Mouse (Mus musculus): ENCODE measurements around the gene F13a1. TPM values are rescaled to one million over a fixed set of nuclear protein-coding genes. Genes with fewer than 3 reads are reported as not detected.

Gene F13a1
- polyA plus RNA-seq, 1 experiment = not detected

- H3K9ac ChIP-seq (ENCODE audit: low read depth, poor library complexity, severe bottlenecking) = no peak overlapping the region
- no peaks in the 10 kb centered on the region for H3K36me3 ChIP-seq (ENCODE audit: control insufficient read depth, insufficient read depth, low read length, poor library complexity, severe bottlenecking)
- no peaks in the 10 kb centered on the region for H3K27me3 ChIP-seq (ENCODE audit: control insufficient read depth, insufficient read depth, low read length, poor library complexity, severe bottlenecking)
- TF ChIP-seq CTCF (IDR thresholded peaks at IDR 0.05; ENCODE audit: low read depth, low read length) (no peak), EP300 (IDR thresholded peaks at IDR 0.05; ENCODE audit: insufficient read depth, low read depth, low read length) (no peak), POLR2A (IDR thresholded peaks at IDR 0.05; ENCODE audit: insufficient read depth, low read length) (no peak)
- no peaks in the 10 kb centered on the region for H3K4me1 ChIP-seq (ENCODE audit: control insufficient read depth, insufficient read depth, low read length)
- H3K27ac ChIP-seq (ENCODE audit: insufficient read depth, low read length) = no peak overlapping the region
- H3K9me3 ChIP-seq (replicated peaks; ENCODE audit: control insufficient read depth, insufficient read depth, low read length, poor library complexity, severe bottlenecking) = no peaks in the 10 kb centered on the region
- H3K4me3 ChIP-seq (ENCODE audit: low read depth, low read length) = no peak overlapping the region
These were observed 24.0 kb downstream of the F13a1 start for GRCm38 (mm10) chr13:37025996-37026579.

DNA sequence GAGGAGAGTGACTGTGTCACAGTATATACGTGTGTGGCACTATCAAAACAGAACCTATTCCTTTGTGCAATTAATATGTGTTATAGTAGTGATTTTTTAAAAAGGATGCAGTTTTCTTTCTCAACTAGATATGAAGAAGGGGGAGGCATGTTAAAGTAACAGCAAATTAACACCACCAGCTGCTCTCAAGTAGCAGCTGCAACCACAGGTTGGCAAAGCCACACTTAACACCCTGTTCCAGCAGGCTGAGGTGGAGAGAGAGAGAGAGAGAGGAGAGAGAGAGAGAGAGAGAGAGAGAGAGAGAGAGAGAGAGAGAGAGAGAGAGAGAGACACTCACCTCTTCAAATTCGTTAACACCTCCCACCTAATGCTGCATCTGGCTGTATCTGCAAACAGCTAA is 28.5 kb downstream of the F13a1 start:
- Histone ChIP-seq H3K27ac (ENCODE audit: insufficient read depth, low read length) (no peak overlapping the region), H3K36me3 (ENCODE audit: control insufficient read depth, insufficient read depth, low read length, poor library complexity, severe bottlenecking) (no peaks in the 10 kb centered on the region), H3K4me3 (ENCODE audit: low read depth, low read length) (no peak overlapping the region), H3K9ac (ENCODE audit: low read depth, poor library complexity, severe bottlenecking) (no peak overlapping the region), H3K9me3 (replicated peaks; ENCODE audit: control insufficient read depth, insufficient read depth, low read length, poor library complexity, severe bottlenecking) (no peaks in the 10 kb centered on the region), H3K27me3 (ENCODE audit: control insufficient read depth, insufficient read depth, low read length, poor library complexity, severe bottlenecking) (no peaks in the 10 kb centered on the region), H3K4me1 (ENCODE audit: control insufficient read depth, insufficient read depth, low read length) (no peaks in the 10 kb centered on the region)
- TF ChIP-seq POLR2A (IDR thresholded peaks at IDR 0.05; ENCODE audit: insufficient read depth, low read length) = no peak
- TF ChIP-seq EP300 (IDR thresholded peaks at IDR 0.05; ENCODE audit: insufficient read depth, low read depth, low read length) = no peak
- TF ChIP-seq CTCF (IDR thresholded peaks at IDR 0.05; ENCODE audit: low read depth, low read length) = no peak

- no peaks in the 10 kb centered on the region for H3K9me3 ChIP-seq (replicated peaks; ENCODE audit: control insufficient read depth, insufficient read depth, low read length, poor library complexity, severe bottlenecking)
- H3K27ac ChIP-seq (ENCODE audit: insufficient read depth, low read length) = no peak overlapping the region
- H3K4me3 ChIP-seq (ENCODE audit: low read depth, low read length) = no peak overlapping the region
- H3K9ac ChIP-seq (ENCODE audit: low read depth, poor library complexity, severe bottlenecking) = no peak overlapping the region
- no peaks in the 10 kb centered on the region for H3K27me3 ChIP-seq (ENCODE audit: control insufficient read depth, insufficient read depth, low read length, poor library complexity, severe bottlenecking)
- H3K4me1 ChIP-seq (ENCODE audit: control insufficient read depth, insufficient read depth, low read length) = no peaks in the 10 kb centered on the region
- TF ChIP-seq EP300 (IDR thresholded peaks at IDR 0.05; ENCODE audit: insufficient read depth, low read depth, low read length) (no peak), POLR2A (IDR thresholded peaks at IDR 0.05; ENCODE audit: insufficient read depth, low read length) (no peak), CTCF (IDR thresholded peaks at IDR 0.05; ENCODE audit: low read depth, low read length) (no peak)
- H3K36me3 ChIP-seq (ENCODE audit: control insufficient read depth, insufficient read depth, low read length, poor library complexity, severe bottlenecking) = no peaks in the 10 kb centered on the region
These were observed 39.3 kb downstream of the F13a1 start for GRCm38 (mm10) chr13:37010771-37011170.

DNA sequence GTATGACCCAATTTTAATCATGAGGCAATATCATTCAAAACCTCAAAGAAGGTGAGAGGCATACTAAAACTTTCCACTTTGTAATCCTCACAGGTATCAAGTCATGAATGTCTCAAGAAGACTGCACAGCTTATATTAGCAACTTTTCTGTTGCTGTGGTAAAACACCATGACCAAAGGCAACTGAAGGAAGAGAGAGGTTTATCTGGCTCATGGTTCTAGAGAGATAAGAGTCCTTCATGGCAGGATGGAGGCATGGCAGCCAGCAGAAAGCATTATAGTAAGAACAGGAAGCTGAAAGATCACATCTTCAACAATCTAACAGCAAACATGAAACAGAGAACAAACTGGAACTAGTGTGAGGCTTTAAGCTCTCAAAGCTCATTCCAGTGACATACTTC is 43.8 kb downstream of the F13a1 start:
- no peaks in the 10 kb centered on the region for H3K36me3 ChIP-seq (ENCODE audit: control insufficient read depth, insufficient read depth, low read length, poor library complexity, severe bottlenecking)
- no peaks in the 10 kb centered on the region for H3K4me1 ChIP-seq (ENCODE audit: control insufficient read depth, insufficient read depth, low read length)
- TF ChIP-seq CTCF (IDR thresholded peaks at IDR 0.05; ENCODE audit: low read depth, low read length) (no peak), POLR2A (IDR thresholded peaks at IDR 0.05; ENCODE audit: insufficient read depth, low read length) (no peak), EP300 (IDR thresholded peaks at IDR 0.05; ENCODE audit: insufficient read depth, low read depth, low read length) (no peak)
- H3K27ac ChIP-seq (ENCODE audit: insufficient read depth, low read length) = no peak overlapping the region
- H3K27me3 ChIP-seq (ENCODE audit: control insufficient read depth, insufficient read depth, low read length, poor library complexity, severe bottlenecking) = no peaks in the 10 kb centered on the region
- H3K9ac ChIP-seq (ENCODE audit: low read depth, poor library complexity, severe bottlenecking) = no peak overlapping the region
- no peak overlapping the region for H3K4me3 ChIP-seq (ENCODE audit: low read depth, low read length)
- no peaks in the 10 kb centered on the region for H3K9me3 ChIP-seq (replicated peaks; ENCODE audit: control insufficient read depth, insufficient read depth, low read length, poor library complexity, severe bottlenecking)

DNA sequence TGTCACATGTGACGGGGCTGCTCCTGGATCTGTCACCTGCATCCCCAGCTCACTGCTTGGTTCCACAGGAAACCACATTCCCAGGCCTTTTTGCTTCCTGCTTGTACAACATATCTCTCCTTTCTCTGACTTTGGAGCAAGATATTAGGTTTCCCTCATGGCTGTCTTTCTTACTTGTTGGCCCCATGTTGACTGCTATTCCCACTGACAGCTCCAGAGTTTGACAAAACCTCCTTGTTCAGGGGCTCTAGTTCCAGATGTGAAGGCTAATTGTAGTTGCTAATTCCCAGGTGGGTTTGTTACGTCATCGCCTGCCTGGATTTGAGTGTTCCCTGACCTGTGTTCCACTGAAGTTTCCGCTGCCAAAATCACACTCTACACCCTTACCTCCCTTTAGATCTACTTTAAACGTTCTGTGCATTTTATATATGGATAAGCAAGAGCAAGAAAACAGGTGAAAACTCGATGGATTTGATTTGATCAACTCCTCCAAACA is 50.8 kb downstream of the F13a1 start:
- no peak overlapping the region for H3K4me3 ChIP-seq (ENCODE audit: low read depth, low read length)
- TF ChIP-seq EP300 (IDR thresholded peaks at IDR 0.05; ENCODE audit: insufficient read depth, low read depth, low read length) = no peak
- TF ChIP-seq POLR2A (IDR thresholded peaks at IDR 0.05; ENCODE audit: insufficient read depth, low read length) = no peak
- TF ChIP-seq CTCF (IDR thresholded peaks at IDR 0.05; ENCODE audit: low read depth, low read length) = no peak
- no peak overlapping the region for H3K9ac ChIP-seq (ENCODE audit: low read depth, poor library complexity, severe bottlenecking)
- H3K36me3 ChIP-seq (ENCODE audit: control insufficient read depth, insufficient read depth, low read length, poor library complexity, severe bottlenecking) = no peaks in the 10 kb centered on the region
- H3K4me1 ChIP-seq (ENCODE audit: control insufficient read depth, insufficient read depth, low read length) = no peaks in the 10 kb centered on the region
- no peak overlapping the region for H3K27ac ChIP-seq (ENCODE audit: insufficient read depth, low read length)
- H3K9me3 ChIP-seq (replicated peaks; ENCODE audit: control insufficient read depth, insufficient read depth, low read length, poor library complexity, severe bottlenecking) = no peaks in the 10 kb centered on the region
- H3K27me3 ChIP-seq (ENCODE audit: control insufficient read depth, insufficient read depth, low read length, poor library complexity, severe bottlenecking) = no peaks in the 10 kb centered on the region

DNA sequence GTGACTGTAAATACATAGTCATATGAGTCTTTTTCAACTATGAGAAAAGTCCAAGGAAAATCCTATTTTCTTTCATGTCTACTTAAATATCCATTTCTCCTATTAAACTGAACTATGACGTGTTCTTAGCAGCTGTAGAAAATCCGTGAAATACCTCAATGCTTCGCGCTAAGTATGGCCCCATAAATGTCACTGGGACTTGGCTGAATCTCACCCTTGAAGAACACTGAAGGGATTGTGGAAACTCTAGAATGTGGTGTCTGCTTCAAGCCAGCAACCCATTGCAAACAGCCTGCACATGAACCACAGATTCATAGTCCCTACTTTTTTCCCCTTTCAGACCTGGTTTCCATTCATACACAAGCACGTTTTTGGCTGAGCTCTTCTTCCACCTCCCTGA is 56.5 kb downstream of the F13a1 start:
- Histone ChIP-seq H3K4me3 (ENCODE audit: low read depth, low read length) (no peak overlapping the region), H3K27ac (ENCODE audit: insufficient read depth, low read length) (no peak overlapping the region), H3K27me3 (ENCODE audit: control insufficient read depth, insufficient read depth, low read length, poor library complexity, severe bottlenecking) (no peaks in the 10 kb centered on the region), H3K4me1 (ENCODE audit: control insufficient read depth, insufficient read depth, low read length) (no peaks in the 10 kb centered on the region), H3K36me3 (ENCODE audit: control insufficient read depth, insufficient read depth, low read length, poor library complexity, severe bottlenecking) (no peaks in the 10 kb centered on the region), H3K9ac (ENCODE audit: low read depth, poor library complexity, severe bottlenecking) (no peak overlapping the region), H3K9me3 (replicated peaks; ENCODE audit: control insufficient read depth, insufficient read depth, low read length, poor library complexity, severe bottlenecking) (no peaks in the 10 kb centered on the region)
- TF ChIP-seq CTCF (IDR thresholded peaks at IDR 0.05; ENCODE audit: low read depth, low read length) (no peak), POLR2A (IDR thresholded peaks at IDR 0.05; ENCODE audit: insufficient read depth, low read length) (no peak), EP300 (IDR thresholded peaks at IDR 0.05; ENCODE audit: insufficient read depth, low read depth, low read length) (no peak)

All from ES-Bruce4 (cell line).